Mouse (Mus musculus) hindbrain, embryonic 10.5 days (tissue): Measurements from ENCODE around the gene Pcx. TPM values are rescaled to one million over a fixed set of nuclear protein-coding genes. Genes with fewer than 3 reads are reported as not detected.

ENCODE experiments used
- DNase-seq: peaks from one replicate; pipeline ENCODE4 v3.0.0-alpha.2; 2017; ENCODE audit warnings: low spot score
- H3K27ac ChIP-seq: fragments of 300-500 bp; sonication (generic); 2 replicates; pipeline ENCODE4 v1.5.1; 2016; ENCODE audit warnings: mild to moderate bottlenecking, moderate library complexity
- H3K27me3 ChIP-seq: fragments of 300-500 bp; sonication (generic); 2 replicates; pipeline ENCODE4 v1.6.1; 2016; ENCODE audit warnings: mild to moderate bottlenecking; ENCODE audit not compliant: poor library complexity, insufficient read depth, severe bottlenecking
- H3K36me3 ChIP-seq: fragments of 300-500 bp; sonication (generic); 2 replicates; pipeline ENCODE4 v1.6.1; 2016; ENCODE audit warnings: mild to moderate bottlenecking, moderate library complexity
- H3K4me1 ChIP-seq: fragments of 300-500 bp; sonication (generic); replicated peaks from 2 replicates; pipeline ENCODE4 v1.6.1; 2016; ENCODE audit warnings: mild to moderate bottlenecking
- H3K4me3 ChIP-seq: fragments of 300-500 bp; sonication (generic); 2 replicates; pipeline ENCODE4 v1.5.1; 2016; ENCODE audit warnings: mild to moderate bottlenecking, moderate library complexity
- H3K9me3 ChIP-seq: fragments of 300-500 bp; sonication (generic); 2 replicates; pipeline ENCODE4 v1.6.1; 2016; ENCODE audit warnings: mild to moderate bottlenecking, moderate library complexity
- WGBS: fragments of 180-500 bp; shearing (Covaris S2); methylation state at CpG from one replicate; pipeline ENCODE4 v1.1.7; 2016; 5-methylcytosine and 5-hydroxymethylcytosine counted together
- polyA plus RNA-seq: library from polyadenylated mRNA; unstranded; fragments of >200 nt; fragmentation: Nextera tagmentation; extraction: Ambion mirVana; gene quantifications from 2 replicates; pipeline ENCODE4 v1.2.1, GENCODE M21; 2016

The Pcx gene
- polyA plus RNA-seq, 1 experiment from 2014 or later, result 25.5 TPM

DNA sequence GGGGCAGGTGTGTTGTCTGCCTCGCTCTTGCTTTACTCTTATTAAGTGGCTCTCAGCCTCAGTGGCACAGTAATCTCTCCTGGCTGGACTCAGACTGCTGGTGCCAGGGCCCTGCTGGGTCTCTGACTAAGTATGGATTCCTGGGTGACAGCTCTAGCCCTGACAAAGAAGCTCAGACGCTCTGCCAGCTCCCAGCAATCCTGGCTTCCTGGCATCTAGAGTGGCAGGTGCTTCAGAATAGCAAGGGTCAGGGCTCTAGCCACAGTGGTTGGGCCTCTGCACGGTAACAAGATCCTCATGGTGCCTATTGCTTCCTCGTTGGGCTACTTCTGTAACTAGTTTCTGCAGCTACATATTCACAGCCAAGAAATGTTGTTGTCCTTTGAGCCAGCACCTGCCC is 99.8 kb downstream of the Pcx start:
- no peaks in the 10 kb centered on the region for H3K27me3 ChIP-seq
- WGBS, result 71% methylated on average over 4 of the region's 4 CpGs
- H3K4me1 ChIP-seq, result peaks cover 31% of the 10 kb centered on the region
- H3K9me3 ChIP-seq, result no peaks in the 10 kb centered on the region
- H3K4me3 ChIP-seq, result no peak overlapping the region
- DNase-seq, result no peak
- no peak overlapping the region for H3K27ac ChIP-seq
- H3K36me3 ChIP-seq, result peaks cover 42% of the 10 kb centered on the region

DNA sequence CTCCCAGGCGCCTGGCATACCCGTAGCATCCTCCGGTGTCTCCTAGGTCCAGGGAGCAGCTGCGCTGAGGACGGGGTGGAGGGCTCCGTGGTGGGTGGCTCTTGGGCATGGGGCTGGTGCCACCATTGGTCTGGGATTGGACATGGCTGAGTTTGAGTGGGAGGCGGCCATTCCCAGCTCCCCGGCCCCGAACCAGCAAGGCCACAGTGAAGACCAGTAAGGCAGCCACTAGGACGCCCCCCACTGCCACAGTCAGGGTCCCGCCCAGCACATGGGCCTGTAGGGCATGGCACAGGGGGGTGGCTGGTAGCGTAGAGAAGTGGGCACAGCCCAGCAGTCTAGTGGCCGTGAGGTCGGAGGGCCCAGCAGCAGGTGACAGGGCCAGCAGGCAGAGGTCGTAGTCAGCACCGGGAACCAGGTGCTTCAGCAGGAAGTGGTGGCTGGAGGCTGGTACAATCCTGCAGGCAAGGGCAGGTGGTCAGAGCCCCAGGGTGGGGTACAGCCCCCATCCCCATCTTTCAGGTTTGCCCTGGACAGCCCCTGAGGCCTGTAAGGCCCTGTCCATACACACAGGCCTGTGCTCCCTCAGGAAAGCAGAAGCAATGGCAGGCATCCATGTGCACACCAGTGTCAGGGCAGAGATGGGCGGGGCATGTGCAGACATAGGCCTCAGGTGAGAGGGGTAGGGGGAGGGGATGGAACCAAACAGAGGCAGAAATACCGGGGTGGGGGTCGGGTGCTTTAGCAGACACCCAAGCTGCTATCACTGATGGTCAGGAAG is 102.1 kb downstream of the Pcx start:
- WGBS, result 90% methylated on average over 19 of the region's 19 CpGs
- no peak for DNase-seq
- peaks cover 8% of the 10 kb centered on the region; the same call in 1 of the 2 replicates for H3K27me3 ChIP-seq
- no peak overlapping the region; the same call in 1 of the 2 replicates for H3K4me3 ChIP-seq
- no peaks in the 10 kb centered on the region for H3K9me3 ChIP-seq
- H3K27ac ChIP-seq, result no peak overlapping the region
- peaks cover 45% of the 10 kb centered on the region for H3K4me1 ChIP-seq
- peaks cover 42% of the 10 kb centered on the region for H3K36me3 ChIP-seq

DNA sequence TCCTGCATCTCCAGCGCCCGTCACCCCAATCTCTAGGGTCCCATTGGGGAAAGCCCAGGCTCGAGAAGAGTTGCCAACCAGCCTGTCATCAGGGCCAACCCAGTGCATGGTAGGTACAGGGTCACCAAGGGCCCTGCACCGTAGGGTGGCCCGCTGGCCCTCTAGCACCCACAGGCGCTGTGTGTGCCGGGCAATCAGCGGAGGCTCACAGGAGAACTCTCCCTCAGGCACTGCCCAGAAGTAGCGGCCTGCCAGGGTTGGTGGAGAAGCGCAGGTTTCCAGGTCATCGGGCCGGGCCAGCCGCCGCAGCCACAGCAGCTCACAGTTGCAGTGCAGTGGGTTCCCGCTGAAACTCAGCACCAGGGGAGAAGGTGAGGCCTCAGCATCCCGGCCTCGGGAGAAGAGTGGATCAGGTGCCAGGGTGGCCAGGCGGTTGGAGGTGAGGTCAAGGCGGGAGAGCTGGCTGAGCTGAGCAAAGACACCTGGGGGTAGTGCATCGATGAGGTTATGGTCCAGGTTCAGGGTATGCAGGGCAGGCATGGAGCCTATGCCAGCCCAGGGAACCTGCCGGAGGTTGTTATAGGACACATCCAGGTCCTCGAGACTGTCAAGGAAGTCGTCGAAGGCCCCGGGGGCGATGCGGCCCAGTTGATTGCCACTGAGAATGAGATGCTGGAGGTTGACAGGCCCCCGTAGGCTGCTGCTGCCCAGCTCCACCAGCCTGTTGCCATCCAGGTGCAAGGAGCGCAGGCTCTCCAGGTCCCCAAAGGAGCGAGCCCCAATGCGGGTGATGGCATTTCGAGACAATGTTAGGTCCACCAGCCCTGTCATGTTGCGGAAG is 103.4 kb downstream of the Pcx start:
- Histone ChIP-seq H3K27me3 (peaks cover 15% of the 10 kb centered on the region; the same call in 1 of the 2 replicates), H3K4me3 (peak overlapping the region; percentile 79), H3K9me3 (no peaks in the 10 kb centered on the region), H3K4me1 (peaks cover 52% of the 10 kb centered on the region), H3K27ac (peak overlapping the region; percentile 98; the same call in 1 of the 2 replicates), H3K36me3 (peaks cover 42% of the 10 kb centered on the region)
- no peak for DNase-seq
- WGBS, result 92% methylated on average over 33 of the region's 33 CpGs

DNA sequence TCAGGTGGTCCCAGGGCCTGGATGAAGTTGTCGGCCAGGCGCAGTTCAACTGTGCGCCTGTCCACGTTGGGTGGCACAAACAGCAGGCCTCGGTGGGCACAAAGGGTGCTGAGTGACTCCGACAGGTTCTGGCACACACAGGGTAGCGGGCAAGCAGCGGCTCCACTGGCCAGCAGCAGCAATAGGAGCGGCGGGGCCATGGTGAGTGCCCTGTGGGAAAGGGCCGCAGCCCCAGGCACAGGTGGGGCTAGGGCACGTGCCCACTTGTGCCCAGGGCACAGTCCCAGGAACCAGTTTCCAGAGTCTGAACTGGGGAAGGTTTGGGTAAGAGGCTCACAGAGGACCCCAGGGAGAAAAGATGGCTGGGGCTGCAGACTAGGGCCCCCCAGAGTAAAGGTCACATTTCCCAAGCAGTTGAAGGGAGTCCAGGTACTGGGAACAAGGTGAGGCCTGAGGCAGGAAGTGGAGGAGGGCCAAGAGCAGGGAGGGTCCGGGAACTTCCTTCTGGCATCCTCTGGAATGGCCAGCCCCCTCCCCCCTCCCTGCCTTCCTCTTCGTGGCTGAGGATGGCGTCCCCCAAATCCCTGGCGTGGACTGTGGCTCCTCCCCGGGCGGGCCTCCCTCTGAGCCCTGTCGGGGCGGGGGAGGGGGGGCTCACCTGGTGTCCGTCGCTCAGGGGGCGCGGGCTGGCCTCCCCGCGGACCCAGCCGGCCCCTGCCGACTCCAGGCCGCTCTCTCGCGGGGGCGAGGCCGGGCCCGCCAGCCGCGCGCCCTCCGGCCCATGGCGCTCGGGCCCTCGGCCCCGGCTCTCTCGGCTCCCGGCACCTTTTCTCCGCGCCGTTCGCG is 104.3 kb downstream of the Pcx start:
- 16% methylated on average over 49 of the region's 49 CpGs for WGBS
- peak; percentile 54 for DNase-seq
- Histone ChIP-seq H3K27ac (peak overlapping the region; percentile 98), H3K27me3 (peaks cover 15% of the 10 kb centered on the region; the same call in 1 of the 2 replicates), H3K4me3 (peak overlapping the region; percentile 79), H3K9me3 (no peaks in the 10 kb centered on the region), H3K4me1 (peaks cover 53% of the 10 kb centered on the region), H3K36me3 (peaks cover 42% of the 10 kb centered on the region)

DNA sequence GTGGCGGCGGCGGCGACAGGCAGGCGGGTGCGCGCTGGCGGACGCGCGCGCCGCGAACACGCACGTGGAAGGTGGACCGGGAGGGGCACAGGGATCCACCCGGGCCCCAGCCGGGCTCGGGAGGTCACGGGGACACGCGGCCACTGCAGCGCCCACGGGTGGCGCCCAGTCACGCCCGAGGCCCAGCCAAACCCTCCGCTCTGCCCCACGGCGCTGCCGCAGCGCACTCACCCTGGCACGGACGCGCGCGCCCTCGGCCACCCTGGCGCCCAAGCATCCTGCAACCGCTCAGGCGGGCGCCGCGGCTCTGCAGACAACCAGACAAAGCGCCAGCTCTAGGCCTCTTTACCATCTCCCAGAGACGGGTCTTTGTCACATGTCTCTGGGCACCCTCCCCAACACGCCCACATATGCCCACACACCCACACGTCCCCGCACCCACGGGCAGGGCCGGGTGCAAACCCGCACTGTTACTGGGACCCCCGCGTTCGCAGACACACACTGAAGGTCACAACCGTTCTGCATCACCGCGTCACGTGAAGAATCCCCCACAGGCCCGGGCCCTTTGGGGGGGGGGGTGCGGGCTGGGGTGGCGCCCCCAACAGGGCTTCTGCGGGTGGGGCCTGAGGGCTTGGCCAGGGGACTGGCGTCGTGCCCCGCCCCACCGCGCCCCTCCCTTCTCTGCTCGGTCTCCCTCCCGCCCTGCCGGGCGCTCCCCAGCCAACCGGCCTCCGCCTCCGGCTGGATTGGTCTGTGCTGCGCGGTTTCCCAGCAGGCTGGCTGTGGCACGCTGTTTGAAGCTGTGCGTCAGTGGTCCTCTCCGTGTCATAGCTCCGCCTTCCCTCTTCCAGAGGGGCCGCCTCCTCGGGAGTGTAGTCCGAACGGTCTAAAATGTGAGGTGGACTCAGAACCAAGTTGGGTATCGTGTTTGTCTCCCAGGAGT is 105.2 kb downstream of the Pcx start, which contains the start of gene Lrfn4:
Gene Lrfn4, minus strand, starts transcription at position 517 of the 943 bp plus-strand sequence.
- peaks cover 15% of the 10 kb centered on the region; the same call in 1 of the 2 replicates for H3K27me3 ChIP-seq
- peak; percentile 93 for DNase-seq
- under 1% methylated on average over 86 of the region's 87 CpGs for WGBS
- no peaks in the 10 kb centered on the region for H3K9me3 ChIP-seq
- peaks cover 53% of the 10 kb centered on the region for H3K4me1 ChIP-seq
- peaks cover 45% of the 10 kb centered on the region for H3K36me3 ChIP-seq
- peak within 1 kb of the TSS; percentile 79 for H3K4me3 ChIP-seq
- peak within 1 kb of the TSS; percentile 98 for H3K27ac ChIP-seq

DNA sequence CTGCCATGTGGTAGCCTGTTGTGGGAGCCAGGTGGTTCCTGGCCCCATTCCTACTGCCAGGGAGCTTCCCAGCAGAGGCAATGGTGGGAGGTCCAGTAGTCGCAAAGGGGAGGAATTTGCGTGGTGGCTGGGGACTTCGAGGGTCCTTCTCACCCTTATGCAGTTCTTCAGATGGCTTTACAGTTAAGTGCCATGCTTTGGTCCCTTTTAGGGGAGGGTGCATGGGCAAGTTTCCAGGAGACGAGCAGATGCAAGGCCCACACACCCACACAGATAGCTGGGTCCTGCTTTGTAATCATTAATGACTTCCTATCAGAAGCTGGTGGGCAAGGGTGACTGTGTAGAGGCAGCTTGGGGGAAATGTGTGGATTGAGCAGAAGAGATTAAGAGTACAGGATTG is 106.3 kb downstream of the Pcx start:
- H3K4me1 ChIP-seq, result peaks cover 53% of the 10 kb centered on the region

DNA sequence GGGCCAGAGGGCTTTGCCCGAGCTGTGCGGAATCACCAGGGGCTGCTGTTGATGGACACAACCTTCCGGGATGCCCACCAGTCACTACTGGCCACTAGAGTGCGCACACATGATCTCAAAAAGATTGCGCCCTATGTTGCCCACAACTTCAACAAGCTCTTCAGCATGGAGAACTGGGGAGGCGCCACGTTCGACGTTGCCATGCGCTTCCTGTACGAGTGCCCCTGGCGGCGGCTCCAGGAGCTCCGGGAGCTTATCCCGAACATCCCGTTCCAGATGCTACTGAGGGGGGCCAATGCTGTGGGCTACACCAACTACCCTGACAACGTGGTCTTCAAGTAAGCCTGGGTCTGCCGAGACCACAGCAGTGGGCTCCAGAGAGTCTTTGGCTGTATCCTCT is 107.9 kb downstream of the Pcx start:
- H3K9me3 ChIP-seq, result no peaks in the 10 kb centered on the region

More for the DNA sequence above, 106.3 kb downstream of the Pcx start:
- peak overlapping the region; percentile 98; the same call in 1 of the 2 replicates for H3K27ac ChIP-seq
- H3K36me3 ChIP-seq, result peaks cover 45% of the 10 kb centered on the region
- DNase-seq, result no peak
- 45% methylated on average over 4 of the region's 4 CpGs for WGBS
- peaks cover 15% of the 10 kb centered on the region; the same call in 1 of the 2 replicates for H3K27me3 ChIP-seq
- H3K4me3 ChIP-seq, result peak overlapping the region; percentile 79; the same call in 1 of the 2 replicates
- H3K9me3 ChIP-seq, result no peaks in the 10 kb centered on the region

DNA sequence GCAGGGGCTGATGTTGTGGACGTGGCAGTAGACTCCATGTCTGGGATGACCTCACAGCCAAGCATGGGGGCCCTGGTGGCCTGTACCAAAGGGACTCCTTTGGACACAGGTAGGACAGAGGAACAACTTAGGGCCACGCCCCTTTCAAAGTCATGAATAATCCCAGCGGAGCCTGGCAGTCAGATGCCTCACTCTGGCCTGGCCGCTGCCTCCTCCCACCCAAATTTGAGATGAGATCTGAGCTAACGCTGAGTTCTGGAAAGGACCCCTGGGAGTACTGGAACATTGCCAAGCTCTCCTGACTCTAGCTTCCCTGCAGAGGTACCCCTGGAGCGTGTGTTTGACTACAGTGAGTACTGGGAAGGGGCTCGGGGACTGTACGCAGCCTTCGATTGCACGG is 109.2 kb downstream of the Pcx start:
- no peak overlapping the region for H3K4me3 ChIP-seq
- H3K9me3 ChIP-seq, result no peaks in the 10 kb centered on the region
- DNase-seq, result no peak
- peaks cover 15% of the 10 kb centered on the region; the same call in 1 of the 2 replicates for H3K27me3 ChIP-seq
- H3K27ac ChIP-seq, result no peak overlapping the region
- peaks cover 37% of the 10 kb centered on the region for H3K4me1 ChIP-seq
- peaks cover 41% of the 10 kb centered on the region for H3K36me3 ChIP-seq
- 88% methylated on average over 10 of the region's 10 CpGs for WGBS

More for the DNA sequence above, 107.9 kb downstream of the Pcx start:
- Histone ChIP-seq H3K4me3 (no peak overlapping the region), H3K27ac (no peak overlapping the region), H3K27me3 (peaks cover 15% of the 10 kb centered on the region; the same call in 1 of the 2 replicates), H3K4me1 (peaks cover 40% of the 10 kb centered on the region), H3K36me3 (peaks cover 45% of the 10 kb centered on the region)
- DNase-seq, result peak; percentile 55
- WGBS, result 28% methylated on average over 18 of the region's 18 CpGs

DNA sequence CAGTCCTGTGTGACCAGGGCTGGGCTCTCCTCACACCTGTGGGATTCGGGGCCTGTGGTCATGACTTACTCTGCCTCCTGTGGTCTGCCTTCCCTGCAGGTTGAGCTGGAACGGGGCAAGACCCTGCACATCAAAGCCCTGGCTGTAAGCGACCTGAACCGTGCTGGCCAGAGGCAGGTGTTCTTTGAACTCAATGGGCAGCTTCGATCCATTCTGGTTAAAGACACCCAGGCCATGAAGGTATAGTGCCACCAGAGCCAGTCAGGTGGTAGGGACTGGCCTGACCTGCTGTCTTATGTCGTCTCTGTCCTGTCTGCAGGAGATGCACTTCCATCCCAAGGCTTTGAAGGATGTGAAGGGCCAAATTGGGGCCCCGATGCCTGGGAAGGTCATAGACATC is 110.4 kb downstream of the Pcx start:
- Histone ChIP-seq H3K9me3 (no peaks in the 10 kb centered on the region), H3K27ac (no peak overlapping the region), H3K27me3 (peaks cover 15% of the 10 kb centered on the region; the same call in 1 of the 2 replicates), H3K36me3 (peaks cover 41% of the 10 kb centered on the region), H3K4me1 (peaks cover 39% of the 10 kb centered on the region), H3K4me3 (no peak overlapping the region)
- no peak for DNase-seq
- 92% methylated on average over 7 of the region's 7 CpGs for WGBS

DNA sequence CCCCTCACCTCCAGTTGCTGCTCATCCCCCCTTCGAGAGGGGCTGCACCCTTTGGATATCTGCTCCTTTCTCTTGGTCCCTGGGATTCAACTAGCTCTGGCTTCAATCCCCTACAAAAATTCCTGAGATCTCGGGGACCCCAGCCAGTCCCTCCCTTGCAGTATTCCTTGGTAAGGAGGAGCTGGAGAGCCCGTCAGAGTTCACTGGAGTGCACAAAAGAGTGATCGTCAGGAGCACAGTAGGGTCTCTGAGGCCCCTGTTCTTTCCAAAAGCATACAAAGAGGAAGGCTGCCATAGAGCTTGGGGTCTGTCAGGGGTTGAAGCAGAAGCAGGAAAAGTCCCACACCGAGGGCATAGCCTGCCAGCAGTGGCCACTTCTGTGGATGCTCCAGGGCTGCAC is 112.5 kb downstream of the Pcx start:
- Histone ChIP-seq H3K27me3 (0 out of 2 replicates have a peak, but pooled peaks cover 2% of the 10 kb centered on the region), H3K4me3 (no peak overlapping the region), H3K36me3 (peaks cover 41% of the 10 kb centered on the region), H3K4me1 (peaks cover 47% of the 10 kb centered on the region), H3K27ac (no peak overlapping the region), H3K9me3 (no peaks in the 10 kb centered on the region)
- WGBS, result 69% methylated on average over 5 of the region's 5 CpGs
- DNase-seq, result no peak

DNA sequence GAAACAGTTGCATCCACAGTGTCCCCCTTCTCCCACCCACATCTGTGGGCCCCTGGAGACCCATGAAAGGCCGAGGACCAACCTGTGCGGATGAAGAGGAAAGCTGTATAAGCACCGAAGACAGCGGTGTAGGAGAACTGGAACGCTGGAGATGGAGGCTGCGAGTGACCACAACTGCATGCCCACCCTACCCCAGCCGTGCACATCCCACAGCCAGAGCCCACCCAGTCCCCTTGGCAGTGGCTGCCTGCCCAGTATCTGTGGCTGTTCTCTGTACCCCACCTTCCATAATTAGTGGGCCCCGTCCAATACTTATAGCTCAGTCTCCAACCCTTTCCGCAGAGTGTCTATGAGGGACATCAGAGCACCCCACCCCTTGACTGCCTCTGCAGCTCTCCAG is 113.1 kb downstream of the Pcx start:
- Histone ChIP-seq H3K9me3 (no peaks in the 10 kb centered on the region), H3K36me3 (peaks cover 41% of the 10 kb centered on the region), H3K4me3 (no peak overlapping the region), H3K27ac (no peak overlapping the region), H3K27me3 (no peaks in the 10 kb centered on the region), H3K4me1 (peaks cover 49% of the 10 kb centered on the region)
- 95% methylated on average over 9 of the region's 9 CpGs for WGBS
- DNase-seq, result no peak
